Mouse (Mus musculus) ES-E14 (cell line): ENCODE measurements at regions not wholly inside any gene's neighbourhood (a gene's known extent, or its start where the extent isn't known, plus 50 kb on each side); places are given as distances from the start of the nearest gene placed in this dataset.

ENCODE experiments used
- HCFC1 ChIP-seq: IDR thresholded peaks from 2 replicates; pipeline ENCODE4 v1.6.1; 2012; ENCODE audit warnings: low read length, inconsistent platforms, borderline replicate concordance; ENCODE audit not compliant: insufficient read depth
- ZNF384 ChIP-seq: IDR thresholded peaks from 2 replicates; pipeline ENCODE4 v1.6.1; 2012; ENCODE audit warnings: low read depth, low read length, inconsistent platforms

DNA sequence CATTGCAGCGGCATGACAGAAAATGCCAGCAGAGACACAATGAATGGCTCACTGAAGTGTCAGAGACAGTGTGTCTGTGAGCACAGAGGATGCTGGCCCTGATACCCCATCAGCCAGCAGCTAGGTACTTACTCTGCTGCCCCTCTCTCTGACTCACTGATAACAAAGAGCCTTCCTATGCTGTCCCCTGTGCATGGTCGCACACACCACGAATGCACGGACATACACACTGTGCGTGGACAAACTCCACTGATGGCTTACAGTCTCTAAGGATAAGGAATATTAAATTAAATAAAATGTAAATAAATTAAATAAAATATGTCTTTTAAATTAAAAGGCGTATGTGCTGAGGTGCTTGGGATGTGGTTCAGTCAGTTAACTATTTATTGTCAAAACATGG, 438.2 kb downstream of the Rwdd3 start:
- TF ChIP-seq HCFC1 (no peak), ZNF384 (no peak)
